Mouse (Mus musculus): ENCODE data around the gene Gm5447.

Gm5447 gene

GRCm38 (mm10) chr13:30986934-30987455, 13.0 kb downstream of the Gm5447 start:
- no peak for DNase-seq

GRCm38 (mm10) chr13:30987686-30988085, 13.7 kb downstream of the Gm5447 start:
- DNase-seq, result no peak

- DNase-seq, result no peak
Measured at GRCm38 (mm10) chr13:30989710-30990109, 15.7 kb downstream of the Gm5447 start.

GRCm38 (mm10) chr13:30990233-30990632, 16.2 kb downstream of the Gm5447 start:
- DNase-seq, result no peak

- peak; percentile 18 to 26 for DNase-seq
Measured at GRCm38 (mm10) chr13:30993819-30994218, 19.8 kb downstream of the Gm5447 start.

GRCm38 (mm10) chr13:30994249-30994858, 20.4 kb downstream of the Gm5447 start:
- DNase-seq, result no peak

- DNase-seq, result no peak
Measured at GRCm38 (mm10) chr13:30997526-30998253, 23.7 kb downstream of the Gm5447 start.

GRCm38 (mm10) chr13:30999799-31000198, 25.8 kb downstream of the Gm5447 start:
- no peak for DNase-seq

GRCm38 (mm10) chr13:31004458-31004857, 30.5 kb downstream of the Gm5447 start:
- DNase-seq, result no peak

- DNase-seq, result no peak
Measured at GRCm38 (mm10) chr13:31004995-31005394, 31.0 kb downstream of the Gm5447 start.

- DNase-seq, result no peak
Measured at GRCm38 (mm10) chr13:31017545-31017944, 43.5 kb downstream of the Gm5447 start.

GRCm38 (mm10) chr13:31021514-31021913, 47.5 kb downstream of the Gm5447 start:
- DNase-seq, result no peak

GRCm38 (mm10) chr13:31021927-31022326, 47.9 kb downstream of the Gm5447 start:
- DNase-seq, result no peak

- DNase-seq, result no peak
Measured at GRCm38 (mm10) chr13:31023664-31024063, 49.7 kb downstream of the Gm5447 start.
